Mouse (Mus musculus): ENCODE results near the gene Mns1.

- TF ChIP-seq CTCF (IDR thresholded peaks at IDR 0.05; ENCODE audit: low read depth, low read length) (no peak), POLR2A (IDR thresholded peaks at IDR 0.05; ENCODE audit: borderline replicate concordance, low read depth, low read length) (no peak)
Observed at GRCm38 (mm10) chr9:72403421-72403820, 34.4 kb upstream of the Mns1 start.
